Mouse (Mus musculus) cortical plate, adult 2 months (tissue): ENCODE data around the gene Irf9.

ENCODE experiments used
- CTCF ChIP-seq: fragments of 200-500 bp; IDR thresholded peaks from 2 replicates; pipeline ENCODE4 v1.5.1; 2011; ENCODE audit warnings: mild to moderate bottlenecking, control low read depth, low read length; ENCODE audit not compliant: insufficient read depth; ENCODE audit errors: extremely low read depth
- POLR2A ChIP-seq: fragments of 200-500 bp; IDR thresholded peaks from 2 replicates; pipeline ENCODE4 v1.6.1; 2011; ENCODE audit warnings: mild to moderate bottlenecking, low read length, control low read depth; ENCODE audit not compliant: insufficient read depth; ENCODE audit errors: extremely low read depth

GRCm38 (mm10) chr14:55570588-55570987, 32.8 kb upstream of the Irf9 start:
- TF ChIP-seq CTCF = no peak
- TF ChIP-seq POLR2A = no peak
